Mouse (Mus musculus): ENCODE measurements around the gene Patl2.

GRCm38 (mm10) chr2:122180051-122180822, 5.8 kb downstream of the Patl2 start:
- TF ChIP-seq USF2 (IDR thresholded peaks at IDR 0.05; ENCODE audit: borderline replicate concordance in 1 of 2, insufficient read depth in 1 of 2, low read depth in 1 of 2, low read length in 2 of 2) (no peak), MAZ (IDR thresholded peaks at IDR 0.05; ENCODE audit: low read depth, low read length) (no peak), CTCF (IDR thresholded peaks at IDR 0.05 in 2 of 3, conservative IDR thresholded peaks at IDR 0.05 in 1 of 3; ENCODE audit: control insufficient read depth in 1 of 3, insufficient read depth in 1 of 3, low read depth in 2 of 3, low read length in 3 of 3, poor library complexity in 1 of 3, severe bottlenecking in 1 of 3) (no peak), TCF12 (IDR thresholded peaks at IDR 0.05; ENCODE audit: low read depth, low read length) (no peak), UBTF (IDR thresholded peaks at IDR 0.05; ENCODE audit: borderline replicate concordance, insufficient read depth, low read depth, low read length) (no peak), HCFC1 (IDR thresholded peaks at IDR 0.05; ENCODE audit: low read depth, low read length) (no peak), ZC3H11A (IDR thresholded peaks at IDR 0.05; ENCODE audit: low read depth, low read length) (no peak), EP300 (IDR thresholded peaks at IDR 0.05; ENCODE audit: low read depth in 1 of 2, low read length in 2 of 2) (no peak), POLR2A (IDR thresholded peaks at IDR 0.05; ENCODE audit: control insufficient read depth in 1 of 2, insufficient read depth in 1 of 2, low read depth in 1 of 2, low read length in 2 of 2, poor library complexity in 1 of 2) (no peak), E2F4 (IDR thresholded peaks at IDR 0.05; ENCODE audit: borderline replicate concordance, low read depth, low read length) (no peak), RAD21 (IDR thresholded peaks at IDR 0.05; ENCODE audit: low read depth, low read length) (no peak), CHD2 (IDR thresholded peaks at IDR 0.05; ENCODE audit: low read length) (no peak), ELF1 (IDR thresholded peaks at IDR 0.05; ENCODE audit: low read depth, low read length) (no peak), ZKSCAN1 (IDR thresholded peaks at IDR 0.05; ENCODE audit: low read depth, low read length) (no peak)
